Mouse (Mus musculus): ENCODE data around the gene Clstn1. TPM values are rescaled to one million over a fixed set of nuclear protein-coding genes. Genes with fewer than 3 reads are reported as not detected.
A peak's percentile ranks its signal among the peaks of the same experiment; 100 is the strongest.

The Clstn1 gene
- polyA plus RNA-seq, 1 experiment from 2014 or later, result 138 TPM

GRCm38 (mm10) chr4:149672747-149673146 lies 86.5 kb downstream of the Clstn1 start:
- peaks cover 6% of the 10 kb centered on the region; the same call in 1 of the 2 replicates for H3K27me3 ChIP-seq (replicated peaks)
- H3K27ac ChIP-seq, result no peak overlapping the region
- H3K4me1 ChIP-seq, result peaks cover 12% of the 10 kb centered on the region; the same call in 1 of the 2 replicates
- H3K4me3 ChIP-seq, result no peak overlapping the region
- WGBS, result 94% methylated on average over 5 of the region's 5 CpGs
- H3K36me3 ChIP-seq, result peaks cover 11% of the 10 kb centered on the region; the same call in 1 of the 2 replicates
- H3K9me3 ChIP-seq, result no peaks in the 10 kb centered on the region
- no peak for ATAC-seq (ENCODE audit: low FRiP score, low read depth)
- H3K4me2 ChIP-seq (replicated peaks), result no peak overlapping the region
- no peak overlapping the region for H3K9ac ChIP-seq

GRCm38 (mm10) chr4:149674814-149675377 lies 88.6 kb downstream of the Clstn1 start:
- H3K4me3 ChIP-seq, result peak overlapping the region; percentile 63
- WGBS, result 10% methylated on average over 8 of the region's 8 CpGs
- no peak overlapping the region for H3K27ac ChIP-seq
- H3K4me2 ChIP-seq (replicated peaks), result peak overlapping the region; percentile 92
- no peak for ATAC-seq (ENCODE audit: low FRiP score, low read depth)
- H3K4me1 ChIP-seq, result peaks cover 12% of the 10 kb centered on the region; the same call in 1 of the 2 replicates
- H3K27me3 ChIP-seq (replicated peaks), result peaks cover 6% of the 10 kb centered on the region; the same call in 1 of the 2 replicates
- peak overlapping the region; percentile 70 for H3K9ac ChIP-seq
- H3K36me3 ChIP-seq, result peaks cover 11% of the 10 kb centered on the region; the same call in 1 of the 2 replicates
- H3K9me3 ChIP-seq, result no peaks in the 10 kb centered on the region

DNA sequence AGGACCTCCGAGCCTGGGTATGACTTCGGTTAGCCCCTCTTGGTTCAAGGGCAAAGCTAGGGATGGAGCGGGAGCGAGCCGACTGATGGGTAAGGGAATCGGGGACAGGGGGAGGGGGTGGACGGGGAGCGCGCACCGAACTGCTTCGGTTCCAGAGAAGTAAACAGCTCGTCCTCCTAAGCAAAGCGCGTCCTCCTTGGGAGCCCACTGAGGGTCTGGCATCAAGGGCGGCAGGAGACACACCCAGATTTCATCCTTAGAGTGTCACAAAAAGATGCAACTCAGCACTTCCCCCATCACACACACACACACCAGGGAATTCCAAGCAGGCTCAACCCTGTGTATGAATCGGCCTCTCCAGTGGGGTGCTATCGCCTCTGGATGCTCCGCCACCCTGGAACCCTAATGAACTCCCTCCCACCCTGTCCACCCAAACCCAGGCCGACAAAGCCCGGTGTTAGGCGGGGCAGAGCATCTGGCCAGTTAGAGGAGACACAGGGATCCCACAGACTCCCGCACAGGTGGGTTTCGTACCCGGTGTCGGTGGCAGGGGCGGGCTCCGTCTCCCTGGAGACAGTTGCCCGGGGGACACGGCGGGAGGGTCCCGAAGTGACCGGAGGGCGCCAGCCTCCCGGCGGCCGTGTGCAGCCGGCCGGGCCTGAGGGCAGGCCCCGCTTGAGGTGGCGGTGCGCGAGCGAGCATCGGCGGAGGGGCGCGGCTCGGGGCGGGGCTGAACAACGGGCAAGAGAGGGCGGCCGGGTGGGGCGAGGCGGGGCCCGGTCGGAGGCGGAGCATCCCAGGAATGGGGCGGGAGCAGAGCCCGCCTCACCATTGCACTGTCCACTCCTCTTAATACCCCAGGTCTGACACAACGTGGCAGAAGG lies 89.4 kb downstream of the Clstn1 start:
- peak overlapping the region; percentile 63 for H3K4me3 ChIP-seq
- peaks cover 12% of the 10 kb centered on the region; the same call in 1 of the 2 replicates for H3K4me1 ChIP-seq
- peak overlapping the region; percentile 70 for H3K9ac ChIP-seq
- H3K36me3 ChIP-seq, result peaks cover 11% of the 10 kb centered on the region; the same call in 1 of the 2 replicates
- H3K27ac ChIP-seq, result peak overlapping the region; percentile 57; the same call in 1 of the 2 replicates
- WGBS, result 1% methylated on average over 60 of the region's 60 CpGs
- peaks cover 6% of the 10 kb centered on the region; the same call in 1 of the 2 replicates for H3K27me3 ChIP-seq (replicated peaks)
- peak overlapping the region; percentile 92 for H3K4me2 ChIP-seq (replicated peaks)
- peak; percentile 97 for ATAC-seq (ENCODE audit: low FRiP score, low read depth)
- no peaks in the 10 kb centered on the region for H3K9me3 ChIP-seq

DNA sequence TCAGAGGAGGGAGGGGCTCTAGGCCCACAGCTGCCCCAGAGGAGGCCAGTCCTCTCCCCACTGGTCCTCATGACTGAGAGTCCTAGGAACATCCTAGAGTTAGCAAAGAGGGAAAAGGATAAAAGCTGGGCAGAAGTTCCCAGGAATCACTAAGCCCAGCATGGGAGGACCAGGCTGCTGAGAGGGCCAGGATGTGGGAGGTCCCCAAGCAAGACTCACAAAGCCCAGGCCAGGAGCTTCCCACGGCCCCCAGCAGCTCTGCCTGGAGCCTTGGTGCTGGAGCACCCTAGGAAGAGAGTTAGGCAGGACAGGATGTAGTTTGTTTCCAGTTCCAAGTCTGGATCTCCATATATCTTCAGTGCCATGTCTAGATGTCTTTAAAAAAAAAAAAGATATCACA lies 91.7 kb downstream of the Clstn1 start:
- Histone ChIP-seq H3K9me3 (no peaks in the 10 kb centered on the region), H3K27me3 (replicated peaks) (peaks cover 6% of the 10 kb centered on the region; the same call in 1 of the 2 replicates), H3K4me3 (no peak overlapping the region), H3K4me1 (peaks cover 12% of the 10 kb centered on the region; the same call in 1 of the 2 replicates), H3K9ac (no peak overlapping the region), H3K36me3 (no peaks in the 10 kb centered on the region), H3K27ac (no peak overlapping the region), H3K4me2 (replicated peaks) (no peak overlapping the region)
- 56% methylated on average over 1 of the region's 1 CpGs for WGBS
- no peak for ATAC-seq (ENCODE audit: low FRiP score, low read depth)

DNA sequence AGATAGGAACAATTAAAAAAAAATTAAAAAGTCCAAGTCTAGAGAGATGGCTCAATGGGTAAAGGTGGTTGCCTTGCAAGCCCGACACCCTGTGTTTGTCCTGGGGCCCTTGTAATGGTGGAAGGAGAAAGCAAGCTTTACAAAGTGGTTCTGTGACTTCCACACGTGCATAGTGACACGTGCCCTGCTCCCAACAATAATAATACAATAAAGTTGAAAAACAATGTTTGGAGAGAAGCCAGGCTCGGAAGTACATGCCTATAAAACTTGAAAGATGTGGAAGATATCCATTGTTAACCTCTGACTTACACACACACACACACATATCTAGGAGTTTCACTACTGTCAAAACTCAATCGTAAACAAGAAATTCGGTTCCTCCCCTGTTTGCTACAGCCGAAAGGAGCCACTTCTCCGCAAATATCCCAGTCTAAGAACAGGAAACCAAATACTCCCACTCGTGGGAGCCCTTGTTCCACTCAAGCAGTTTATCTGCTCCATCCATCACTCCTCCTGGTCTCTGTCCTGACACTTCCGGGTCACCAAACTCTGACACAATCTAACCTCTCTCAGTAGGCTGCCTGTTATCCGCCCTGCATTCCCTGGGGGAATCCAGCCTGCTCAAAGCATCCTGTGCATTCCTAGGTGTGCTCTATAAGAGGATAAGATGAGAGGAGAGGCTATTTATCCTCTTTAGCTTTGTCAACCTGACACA lies 92.9 kb downstream of the Clstn1 start:
- Histone ChIP-seq H3K4me3 (no peak overlapping the region), H3K9ac (no peak overlapping the region)
- WGBS, result 74% methylated on average over 11 of the region's 11 CpGs

DNA sequence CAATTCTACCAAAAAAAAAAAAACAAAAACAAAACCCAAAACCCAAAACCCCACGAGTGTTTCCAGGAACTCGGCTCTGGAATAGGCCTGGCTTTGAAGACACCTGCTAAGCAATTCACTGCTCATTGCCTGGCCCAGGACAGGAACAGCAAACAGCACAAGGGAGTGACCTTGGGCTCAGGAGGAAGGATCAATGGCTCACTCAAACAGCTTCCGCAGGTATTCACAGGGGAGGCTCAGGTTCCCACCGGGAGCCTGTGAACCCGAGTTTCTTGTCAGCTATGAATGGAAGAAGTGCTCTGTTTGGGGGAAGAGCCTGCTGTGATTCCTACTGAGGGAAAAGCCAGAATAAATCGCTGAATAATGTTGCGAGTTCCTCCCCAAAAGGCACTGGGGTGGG lies 97.6 kb downstream of the Clstn1 start:
- ATAC-seq (ENCODE audit: low FRiP score, low read depth), result no peak
- no peak overlapping the region for H3K4me3 ChIP-seq

More for the DNA sequence above, 92.9 kb downstream of the Clstn1 start:
- Histone ChIP-seq H3K9me3 (no peaks in the 10 kb centered on the region), H3K4me1 (peaks cover 12% of the 10 kb centered on the region; the same call in 1 of the 2 replicates), H3K27me3 (replicated peaks) (peaks cover 4% of the 10 kb centered on the region; the same call in 1 of the 2 replicates), H3K4me2 (replicated peaks) (no peak overlapping the region), H3K27ac (no peak overlapping the region), H3K36me3 (no peaks in the 10 kb centered on the region)
- no peak for ATAC-seq (ENCODE audit: low FRiP score, low read depth)

DNA sequence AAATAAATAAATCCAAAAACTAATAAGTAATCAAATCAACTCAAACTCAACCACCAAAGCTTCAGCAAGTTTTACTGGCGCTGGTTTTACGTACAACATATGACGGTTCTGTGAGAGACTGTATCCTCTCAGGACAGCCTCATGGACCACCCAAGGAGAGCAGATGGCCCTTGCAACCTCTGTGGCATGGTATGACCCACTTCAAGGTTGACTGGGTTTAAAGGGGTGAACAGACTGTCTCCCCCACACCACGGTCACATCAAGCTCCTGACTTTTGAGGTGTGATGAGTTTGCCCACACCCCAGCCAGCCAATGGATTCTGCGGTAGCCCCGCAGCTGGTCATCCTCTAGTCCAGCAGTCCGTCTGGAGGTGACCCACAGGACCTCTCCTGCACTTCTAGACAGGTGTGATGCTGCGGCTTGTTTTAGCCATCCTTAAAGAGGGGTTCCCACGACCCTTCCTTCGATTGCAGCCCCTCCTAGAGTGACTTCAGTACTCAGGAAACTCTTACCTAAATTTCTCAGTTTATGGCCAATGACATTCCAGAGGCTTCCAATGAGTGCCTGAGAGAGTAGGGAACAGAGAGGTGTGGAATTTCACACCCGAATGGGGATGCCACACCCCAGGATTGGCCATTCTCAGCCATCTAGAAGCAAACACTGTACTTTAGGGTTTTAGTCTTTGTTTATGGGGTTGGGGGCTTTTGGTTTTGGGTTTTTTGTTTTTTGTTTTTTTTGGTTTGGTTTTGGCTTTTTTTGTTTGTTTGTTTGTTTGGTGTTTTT lies 98.8 kb downstream of the Clstn1 start:
- Histone ChIP-seq H3K27ac (no peak overlapping the region), H3K4me1 (no peaks in the 10 kb centered on the region), H3K9ac (no peak overlapping the region), H3K4me3 (no peak overlapping the region), H3K4me2 (replicated peaks) (no peak overlapping the region), H3K27me3 (replicated peaks) (no peaks in the 10 kb centered on the region; the same call in 1 of the 2 replicates), H3K36me3 (no peaks in the 10 kb centered on the region), H3K9me3 (no peaks in the 10 kb centered on the region)
- ATAC-seq (ENCODE audit: low FRiP score, low read depth), result no peak
- WGBS, result 79% methylated on average over 11 of the region's 11 CpGs

More for the DNA sequence above, 97.6 kb downstream of the Clstn1 start:
- Histone ChIP-seq H3K27me3 (replicated peaks) (no peaks in the 10 kb centered on the region; the same call in 1 of the 2 replicates), H3K9me3 (no peaks in the 10 kb centered on the region), H3K27ac (no peak overlapping the region), H3K4me2 (replicated peaks) (no peak overlapping the region), H3K36me3 (no peaks in the 10 kb centered on the region), H3K4me1 (no peaks in the 10 kb centered on the region), H3K9ac (no peak overlapping the region)
- 22% methylated on average over 7 of the region's 7 CpGs for WGBS

GRCm38 (mm10) chr4:149688861-149689260 lies 102.6 kb downstream of the Clstn1 start:
- Histone ChIP-seq H3K4me2 (replicated peaks) (no peak overlapping the region), H3K36me3 (no peaks in the 10 kb centered on the region), H3K27ac (no peak overlapping the region), H3K9me3 (no peaks in the 10 kb centered on the region), H3K4me3 (no peak overlapping the region), H3K4me1 (no peaks in the 10 kb centered on the region), H3K9ac (no peak overlapping the region), H3K27me3 (replicated peaks) (no peaks in the 10 kb centered on the region; the same call in 1 of the 2 replicates)
- 74% methylated on average over 14 of the region's 14 CpGs for WGBS
- no peak for ATAC-seq (ENCODE audit: low FRiP score, low read depth)

DNA sequence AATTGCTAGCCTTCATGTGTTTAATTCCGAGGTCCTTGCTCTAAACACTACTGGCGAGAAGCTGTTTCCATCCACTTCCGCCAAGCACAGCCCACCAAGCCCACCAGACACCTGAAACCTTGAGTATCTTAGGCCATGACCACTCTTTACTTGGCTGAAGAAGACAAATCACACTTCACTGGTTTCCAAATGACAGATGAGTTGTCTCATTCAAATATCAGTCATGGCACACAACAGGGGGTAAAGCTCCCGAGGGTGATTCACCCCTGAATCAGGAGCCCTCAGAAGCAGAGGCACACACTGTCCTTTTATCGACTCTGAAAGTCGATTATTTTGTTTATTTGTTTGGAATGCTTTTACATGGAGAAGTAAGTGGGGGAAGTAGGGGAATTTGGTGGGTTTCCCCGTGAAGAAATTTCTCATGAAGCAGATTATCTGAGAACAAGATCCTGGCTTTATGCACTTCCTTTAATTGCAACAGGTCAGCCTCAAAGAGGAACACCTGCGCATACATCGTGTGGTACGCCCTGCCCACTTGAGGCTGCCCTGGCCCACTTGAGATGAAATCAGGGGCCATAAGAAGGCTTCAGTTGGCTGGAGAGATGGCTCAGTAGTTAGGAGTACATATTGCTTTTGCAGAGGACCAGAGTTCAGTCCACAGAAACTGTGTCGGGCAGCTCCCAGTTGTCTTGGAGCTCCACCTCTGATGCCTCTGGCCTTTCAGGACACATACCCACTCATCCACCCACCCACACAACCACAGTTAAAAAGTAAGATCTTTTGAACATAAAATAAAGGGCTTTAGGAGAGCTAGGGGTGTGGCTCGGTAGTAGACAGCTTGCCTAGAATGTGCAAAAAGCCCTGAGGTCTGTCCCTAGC lies 103.8 kb downstream of the Clstn1 start:
- Histone ChIP-seq H3K27ac (no peak overlapping the region), H3K27me3 (replicated peaks) (no peaks in the 10 kb centered on the region), H3K4me1 (no peaks in the 10 kb centered on the region), H3K9me3 (no peaks in the 10 kb centered on the region), H3K36me3 (no peaks in the 10 kb centered on the region), H3K4me3 (no peak overlapping the region), H3K9ac (no peak overlapping the region), H3K4me2 (replicated peaks) (no peak overlapping the region)
- ATAC-seq (ENCODE audit: low FRiP score, low read depth), result no peak
- WGBS, result 86% methylated on average over 12 of the region's 12 CpGs

DNA sequence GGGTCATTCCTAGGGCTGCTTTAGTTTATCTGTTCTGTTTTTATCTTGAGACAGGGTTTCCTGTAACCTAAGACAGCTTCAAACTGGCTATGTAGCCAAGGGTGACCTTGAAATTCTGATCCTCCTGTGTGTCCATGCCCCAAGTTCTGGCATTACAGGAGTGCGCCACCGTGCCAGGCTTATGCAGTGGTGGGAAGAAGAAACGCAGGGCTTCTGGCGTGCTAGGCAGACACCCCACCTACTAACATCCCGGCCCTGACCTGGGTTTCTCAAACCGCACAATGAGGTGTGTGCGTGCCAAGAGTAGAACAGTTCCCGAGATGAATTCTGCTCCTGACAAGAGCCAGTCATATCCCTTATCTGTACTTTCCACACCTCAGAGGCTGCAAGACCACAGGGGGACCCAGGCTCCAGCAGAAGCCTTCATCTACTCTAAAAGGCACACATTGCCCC lies 104.6 kb downstream of the Clstn1 start:
- Histone ChIP-seq H3K4me3 (no peak overlapping the region), H3K27me3 (replicated peaks) (no peaks in the 10 kb centered on the region), H3K9ac (no peak overlapping the region), H3K9me3 (no peaks in the 10 kb centered on the region), H3K27ac (no peak overlapping the region), H3K4me2 (replicated peaks) (no peak overlapping the region), H3K36me3 (no peaks in the 10 kb centered on the region), H3K4me1 (no peaks in the 10 kb centered on the region)
- no peak for ATAC-seq (ENCODE audit: low FRiP score, low read depth)
- WGBS, result 95% methylated on average over 8 of the region's 8 CpGs

All from neural tube, embryonic 12.5 days (tissue).